Mouse (Mus musculus) neural tube, embryonic 13.5 days (tissue): ENCODE data around the gene Thada. TPM values are rescaled to one million over a fixed set of nuclear protein-coding genes. Genes with fewer than 3 reads are reported as not detected.

Experiments
- ATAC-seq: fragments of 200-750 bp; cut with Nextera tagmentation; 2 replicates; pipeline ENCODE4 v1.8.0; 2017; ENCODE audit warnings: low read depth, mild to moderate bottlenecking, moderate TSS enrichment, moderate library complexity
- H3K27ac ChIP-seq: fragments of 300-500 bp; sonication (generic); replicated peaks from 2 replicates; pipeline ENCODE4 v1.5.1; 2015; ENCODE audit warnings: moderate library complexity, mild to moderate bottlenecking, inconsistent platforms
- H3K27me3 ChIP-seq: fragments of 300-500 bp; sonication (generic); 2 replicates; pipeline ENCODE4 v1.6.1; 2015; ENCODE audit warnings: mild to moderate bottlenecking, inconsistent platforms
- H3K36me3 ChIP-seq: fragments of 300-500 bp; sonication (generic); 2 replicates; pipeline ENCODE4 v1.6.1; 2015; ENCODE audit warnings: mild to moderate bottlenecking, inconsistent platforms
- H3K4me1 ChIP-seq: fragments of 300-500 bp; sonication (generic); replicated peaks from 2 replicates; pipeline ENCODE4 v1.6.1; 2015; ENCODE audit warnings: inconsistent platforms
- H3K4me2 ChIP-seq: fragments of 300-500 bp; sonication (generic); 2 replicates; pipeline ENCODE4 v1.6.1; 2015; ENCODE audit warnings: inconsistent platforms, mild to moderate bottlenecking, moderate library complexity
- H3K4me3 ChIP-seq: fragments of 300-500 bp; sonication (generic); 2 replicates; pipeline ENCODE4 v1.5.1; 2015; ENCODE audit warnings: mild to moderate bottlenecking, inconsistent platforms
- H3K9ac ChIP-seq: fragments of 300-500 bp; sonication (generic); 2 replicates; pipeline ENCODE4 v1.6.1; 2015; ENCODE audit warnings: moderate library complexity, mild to moderate bottlenecking, inconsistent platforms
- H3K9me3 ChIP-seq: fragments of 300-500 bp; sonication (generic); 2 replicates; pipeline ENCODE4 v1.6.1; 2016; ENCODE audit warnings: inconsistent platforms
- WGBS: fragments of 180-500 bp; shearing (Covaris S2); methylation state at CpG from one replicate; pipeline ENCODE4 v1.1.7; 2015; 5-methylcytosine and 5-hydroxymethylcytosine counted together
- polyA plus RNA-seq: library from polyadenylated mRNA; unstranded; fragments of >200 nt; fragmentation: Nextera tagmentation; extraction: Ambion mirVana; gene quantifications from 2 replicates; pipeline ENCODE4 v1.2.1, GENCODE M21; 2015

Thada gene
- polyA plus RNA-seq, 1 experiment from 2014 or later, result 7.6 TPM

DNA sequence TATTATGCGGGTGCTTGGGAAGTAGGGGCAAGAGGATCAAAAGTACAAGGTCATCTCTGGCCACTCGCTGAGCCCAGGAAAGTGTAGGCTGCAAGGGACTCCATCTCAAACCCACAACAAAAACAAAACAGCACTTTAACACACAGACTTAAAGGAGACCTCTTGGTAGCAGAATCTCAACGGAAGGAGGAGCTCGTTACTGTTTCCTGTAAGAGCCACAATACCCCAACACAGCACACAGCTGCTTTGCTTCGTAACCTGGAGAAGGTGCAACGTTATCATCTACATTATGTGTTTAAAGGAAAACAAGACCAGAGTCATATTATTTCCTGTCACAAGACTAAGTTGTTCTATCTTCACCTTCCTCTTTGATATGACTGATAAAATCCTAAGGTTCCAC lies 135.5 kb downstream of the Thada start:
- Histone ChIP-seq H3K9ac (no peak overlapping the region), H3K4me1 (peaks cover 11% of the 10 kb centered on the region), H3K4me2 (no peak overlapping the region), H3K36me3 (no peaks in the 10 kb centered on the region; the same call in 1 of the 2 replicates), H3K27me3 (no peaks in the 10 kb centered on the region), H3K4me3 (no peak overlapping the region), H3K9me3 (no peaks in the 10 kb centered on the region), H3K27ac (no peak overlapping the region)
- WGBS, result 91% methylated on average over 6 of the region's 6 CpGs
- no peak for ATAC-seq

GRCm38 (mm10) chr17:84329906-84330470 lies 136.0 kb downstream of the Thada start:
- Histone ChIP-seq H3K4me1 (peaks cover 11% of the 10 kb centered on the region), H3K9ac (no peak overlapping the region), H3K4me2 (no peak overlapping the region), H3K36me3 (no peaks in the 10 kb centered on the region; the same call in 1 of the 2 replicates), H3K27ac (no peak overlapping the region), H3K4me3 (no peak overlapping the region), H3K27me3 (no peaks in the 10 kb centered on the region), H3K9me3 (no peaks in the 10 kb centered on the region)
- 88% methylated on average over 4 of the region's 4 CpGs for WGBS
- ATAC-seq, result no peak

DNA sequence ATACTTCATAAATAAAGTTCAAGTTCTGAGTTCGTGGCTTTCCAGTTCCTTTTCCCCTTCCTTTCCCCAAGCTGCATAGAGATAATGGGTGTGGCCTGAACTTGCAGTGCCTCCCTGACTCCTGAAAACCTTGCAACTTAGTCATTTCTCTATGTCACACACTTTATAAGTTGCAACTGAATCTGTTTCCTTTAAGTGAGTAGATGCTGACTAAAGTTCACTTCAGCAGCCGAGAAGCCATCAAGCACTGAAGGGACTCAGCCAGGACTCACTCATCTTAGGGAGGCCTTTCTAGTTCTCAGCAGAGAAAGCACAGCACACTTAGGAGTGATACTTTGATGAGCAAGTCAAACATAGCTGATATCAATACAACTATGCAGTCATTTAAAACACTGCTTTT lies 137.5 kb downstream of the Thada start:
- ATAC-seq, result no peak
- Histone ChIP-seq H3K4me2 (no peak overlapping the region), H3K9me3 (no peaks in the 10 kb centered on the region), H3K36me3 (no peaks in the 10 kb centered on the region; the same call in 1 of the 2 replicates), H3K9ac (no peak overlapping the region), H3K27ac (no peak overlapping the region), H3K27me3 (no peaks in the 10 kb centered on the region), H3K4me3 (no peak overlapping the region), H3K4me1 (peaks cover 16% of the 10 kb centered on the region)
- 88% methylated on average over 2 of the region's 2 CpGs for WGBS

DNA sequence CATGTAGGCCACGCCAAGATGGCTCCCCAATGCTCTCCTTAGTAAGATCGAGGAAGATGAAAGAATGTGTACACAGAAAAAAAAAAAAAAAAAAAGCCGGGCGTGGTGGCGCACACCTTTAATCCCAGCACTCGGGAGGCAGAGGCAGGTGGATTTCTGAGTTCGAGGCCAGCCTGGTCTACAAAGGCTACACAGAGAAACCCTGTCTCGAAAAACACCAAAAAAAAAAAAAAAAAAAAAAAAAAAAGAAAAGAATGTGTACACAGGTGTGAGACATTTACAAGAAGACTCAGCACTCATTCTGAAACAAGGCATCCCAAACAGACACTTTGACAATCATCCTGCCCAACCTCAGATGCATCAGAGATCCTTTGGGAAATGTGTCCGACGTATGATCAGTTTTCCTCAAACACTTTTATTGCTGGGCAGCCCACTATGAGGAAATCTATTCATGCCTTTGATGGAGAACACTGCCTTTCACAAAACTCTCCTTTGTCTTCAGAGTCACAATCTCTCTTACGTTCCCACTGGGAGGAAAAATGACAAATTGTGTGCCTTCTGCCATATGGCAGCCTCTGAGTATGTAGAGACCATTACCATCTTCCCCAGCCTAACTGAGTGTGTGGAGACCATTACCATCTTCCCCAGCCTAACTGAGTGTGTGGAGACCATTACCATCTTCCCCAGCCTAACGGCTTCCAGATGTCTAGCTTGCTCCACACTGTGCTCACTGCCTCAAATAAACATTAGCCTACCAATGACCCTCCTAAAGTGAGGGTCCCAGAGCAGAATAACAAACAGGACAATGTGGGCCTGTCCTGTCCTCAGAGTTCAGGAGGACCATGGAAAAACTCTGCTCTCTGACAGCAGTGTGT lies 138.7 kb downstream of the Thada start:
- no peak for ATAC-seq
- Histone ChIP-seq H3K27ac (no peak overlapping the region), H3K9ac (no peak overlapping the region), H3K27me3 (no peaks in the 10 kb centered on the region), H3K4me2 (no peak overlapping the region), H3K4me3 (no peak overlapping the region), H3K4me1 (peaks cover 16% of the 10 kb centered on the region), H3K9me3 (no peaks in the 10 kb centered on the region), H3K36me3 (no peaks in the 10 kb centered on the region)
- 68% methylated on average over 10 of the region's 12 CpGs for WGBS

- Histone ChIP-seq H3K4me3 (no peak overlapping the region), H3K9ac (no peak overlapping the region), H3K27me3 (no peaks in the 10 kb centered on the region), H3K4me1 (peaks cover 11% of the 10 kb centered on the region; the same call in 1 of the 2 replicates), H3K9me3 (no peaks in the 10 kb centered on the region), H3K36me3 (no peaks in the 10 kb centered on the region), H3K4me2 (no peak overlapping the region), H3K27ac (no peak overlapping the region)
- WGBS, result 90% methylated on average over 4 of the region's 4 CpGs
- no peak for ATAC-seq
These were observed 143.8 kb downstream of the Thada start for GRCm38 (mm10) chr17:84322176-84322575.

GRCm38 (mm10) chr17:84321351-84321750 lies 144.7 kb downstream of the Thada start:
- peaks cover 11% of the 10 kb centered on the region; the same call in 1 of the 2 replicates for H3K4me1 ChIP-seq
- no peak for ATAC-seq
- WGBS, result 84% methylated on average over 5 of the region's 5 CpGs
- no peak overlapping the region for H3K4me2 ChIP-seq
- no peak overlapping the region for H3K4me3 ChIP-seq
- no peaks in the 10 kb centered on the region for H3K9me3 ChIP-seq
- H3K27me3 ChIP-seq, result no peaks in the 10 kb centered on the region
- H3K36me3 ChIP-seq, result no peaks in the 10 kb centered on the region
- H3K27ac ChIP-seq, result no peak overlapping the region
- H3K9ac ChIP-seq, result no peak overlapping the region

- no peak overlapping the region for H3K4me2 ChIP-seq
- H3K36me3 ChIP-seq, result no peaks in the 10 kb centered on the region
- 94% methylated on average over 1 of the region's 1 CpGs for WGBS
- H3K9ac ChIP-seq, result no peak overlapping the region
- no peak for ATAC-seq
- H3K27me3 ChIP-seq, result no peaks in the 10 kb centered on the region
- no peak overlapping the region for H3K27ac ChIP-seq
- H3K4me3 ChIP-seq, result no peak overlapping the region
- no peaks in the 10 kb centered on the region for H3K9me3 ChIP-seq
- peaks cover 11% of the 10 kb centered on the region; the same call in 1 of the 2 replicates for H3K4me1 ChIP-seq
These were observed 145.4 kb downstream of the Thada start for GRCm38 (mm10) chr17:84320576-84320975.

- Histone ChIP-seq H3K9ac (no peak overlapping the region), H3K4me1 (peaks cover 7% of the 10 kb centered on the region; the same call in 1 of the 2 replicates), H3K9me3 (no peaks in the 10 kb centered on the region), H3K27me3 (no peaks in the 10 kb centered on the region), H3K4me3 (no peak overlapping the region), H3K27ac (no peak overlapping the region), H3K36me3 (peaks cover 5% of the 10 kb centered on the region), H3K4me2 (no peak overlapping the region)
- ATAC-seq, result no peak
- 91% methylated on average over 7 of the region's 7 CpGs for WGBS
These were observed 151.7 kb downstream of the Thada start for GRCm38 (mm10) chr17:84314341-84314740.

- no peaks in the 10 kb centered on the region for H3K9me3 ChIP-seq
- no peak overlapping the region for H3K4me3 ChIP-seq
- WGBS, result 90% methylated on average over 6 of the region's 6 CpGs
- H3K27me3 ChIP-seq, result no peaks in the 10 kb centered on the region
- no peak overlapping the region for H3K27ac ChIP-seq
- no peak overlapping the region for H3K9ac ChIP-seq
- peaks cover 13% of the 10 kb centered on the region for H3K36me3 ChIP-seq
- H3K4me2 ChIP-seq, result no peak overlapping the region
- ATAC-seq, result no peak
- H3K4me1 ChIP-seq, result peaks cover 4% of the 10 kb centered on the region; the same call in 1 of the 2 replicates
These were observed 152.5 kb downstream of the Thada start for GRCm38 (mm10) chr17:84313494-84313893.

DNA sequence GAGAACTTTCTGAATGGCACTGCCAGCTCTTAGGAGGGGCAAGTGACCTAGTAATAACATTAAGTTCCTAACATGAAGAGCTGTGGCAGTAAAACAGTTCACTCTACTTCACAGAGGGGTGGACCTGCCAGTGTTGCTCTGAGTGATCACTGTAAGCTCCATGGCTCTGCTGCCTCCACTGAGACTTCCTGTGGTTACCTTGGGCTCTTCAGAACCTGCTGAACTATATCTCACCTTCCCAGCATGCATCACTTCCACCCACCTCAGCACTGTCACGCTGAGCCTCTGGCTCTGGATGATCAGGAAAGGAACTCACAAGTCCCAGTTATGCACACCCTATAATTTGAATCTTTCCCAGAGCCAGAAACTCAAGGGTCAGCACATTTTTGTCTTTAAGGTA lies 159.9 kb downstream of the Thada start:
- peaks cover 21% of the 10 kb centered on the region for H3K36me3 ChIP-seq
- no peak overlapping the region for H3K4me3 ChIP-seq
- no peak overlapping the region for H3K27ac ChIP-seq
- no peak for ATAC-seq
- no peaks in the 10 kb centered on the region for H3K9me3 ChIP-seq
- H3K4me1 ChIP-seq, result no peaks in the 10 kb centered on the region
- no peak overlapping the region for H3K9ac ChIP-seq
- H3K4me2 ChIP-seq, result no peak overlapping the region
- WGBS, result 84% methylated on average over 1 of the region's 1 CpGs
- no peaks in the 10 kb centered on the region for H3K27me3 ChIP-seq

DNA sequence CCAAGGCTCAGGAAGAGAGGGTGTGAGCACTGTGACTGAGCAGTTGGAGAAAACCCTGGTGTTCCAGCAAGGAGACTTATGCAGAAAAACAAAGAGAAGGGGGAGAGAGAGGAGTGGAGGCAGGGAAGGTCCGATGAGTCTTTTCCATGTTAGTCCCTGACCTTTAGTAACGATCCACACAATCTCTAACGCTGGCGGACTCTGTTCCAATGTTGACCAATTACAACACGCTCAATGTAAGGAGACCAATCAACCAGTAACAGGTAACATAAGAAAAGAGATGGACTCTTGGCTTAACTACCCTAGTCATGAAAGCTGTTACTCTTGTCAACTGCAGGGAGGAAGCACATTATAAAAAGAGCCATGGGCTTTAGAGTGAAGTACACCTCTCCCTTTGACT lies 160.9 kb downstream of the Thada start:
- Histone ChIP-seq H3K9me3 (no peaks in the 10 kb centered on the region), H3K27me3 (no peaks in the 10 kb centered on the region), H3K4me2 (no peak overlapping the region), H3K9ac (no peak overlapping the region), H3K27ac (no peak overlapping the region), H3K4me3 (no peak overlapping the region), H3K36me3 (peaks cover 21% of the 10 kb centered on the region), H3K4me1 (no peaks in the 10 kb centered on the region)
- ATAC-seq, result no peak
- 95% methylated on average over 5 of the region's 5 CpGs for WGBS

DNA sequence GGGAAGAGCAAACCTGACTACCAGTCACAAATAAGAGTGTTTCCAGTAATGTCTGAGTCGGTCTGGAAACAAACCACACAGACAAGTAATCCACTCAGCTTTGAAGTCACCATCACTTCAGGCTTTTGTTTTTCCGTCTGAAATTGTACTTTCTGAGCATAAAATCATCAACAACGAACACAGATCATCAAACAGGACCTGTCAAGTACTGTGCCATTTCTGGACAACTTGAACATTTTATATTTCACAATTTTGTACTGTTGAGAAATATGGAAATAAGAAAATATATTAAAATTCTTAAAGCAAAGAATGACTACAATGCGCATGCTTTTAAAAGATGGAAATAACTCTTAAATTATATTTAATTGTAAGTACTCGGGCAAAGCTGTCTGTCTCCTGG lies 161.9 kb downstream of the Thada start:
- 88% methylated on average over 5 of the region's 5 CpGs for WGBS
- no peak overlapping the region for H3K9ac ChIP-seq

More for the DNA sequence above, 161.9 kb downstream of the Thada start:
- H3K36me3 ChIP-seq, result peaks cover 14% of the 10 kb centered on the region
- no peaks in the 10 kb centered on the region for H3K27me3 ChIP-seq
- ATAC-seq, result no peak
- no peak overlapping the region for H3K4me2 ChIP-seq
- no peak overlapping the region for H3K4me3 ChIP-seq
- H3K27ac ChIP-seq, result no peak overlapping the region
- no peaks in the 10 kb centered on the region for H3K4me1 ChIP-seq
- no peaks in the 10 kb centered on the region for H3K9me3 ChIP-seq
